Mouse (Mus musculus) thymus, adult 2 months (tissue): ENCODE results near the gene Rsc1a1. TPM values are rescaled to one million over a fixed set of nuclear protein-coding genes. Genes with fewer than 3 reads are reported as not detected.

ENCODE experiments used
- DNase-seq: peaks from one replicate; pipeline ENCODE4 v3.0.0; 2021
- H3K27ac ChIP-seq: fragments of 200-500 bp; 2 replicates; pipeline ENCODE4 v1.5.1; 2012; ENCODE audit warnings: low read length, control low read depth; ENCODE audit not compliant: control insufficient read depth, insufficient read depth
- H3K27me3 ChIP-seq: fragments of 200-500 bp; 2 replicates; pipeline ENCODE4 v1.6.1; 2012; ENCODE audit warnings: mild to moderate bottlenecking, low read length, moderate library complexity, mixed read lengths; ENCODE audit not compliant: control insufficient read depth, insufficient read depth
- H3K36me3 ChIP-seq: fragments of 200-500 bp; 2 replicates; pipeline ENCODE4 v1.6.1; 2012; ENCODE audit warnings: mild to moderate bottlenecking, low read length, moderate library complexity; ENCODE audit not compliant: control insufficient read depth, insufficient read depth
- H3K4me1 ChIP-seq: fragments of 200-500 bp; replicated peaks from 2 replicates; pipeline ENCODE4 v1.6.1; 2012; ENCODE audit warnings: low read length; ENCODE audit not compliant: control insufficient read depth, insufficient read depth
- H3K4me3 ChIP-seq: fragments of 200-500 bp; 2 replicates; pipeline ENCODE4 v1.5.1; 2012; ENCODE audit warnings: mild to moderate bottlenecking, low read length, control low read depth, moderate library complexity; ENCODE audit not compliant: control insufficient read depth, insufficient read depth
- CTCF ChIP-seq: fragments of 200-500 bp; IDR thresholded peaks from 2 replicates; pipeline ENCODE4 v1.5.1; 2012; ENCODE audit warnings: mild to moderate bottlenecking, control low read depth, low read length, moderate library complexity, borderline replicate concordance; ENCODE audit not compliant: control insufficient read depth, poor library complexity, insufficient read depth; ENCODE audit errors: extremely low read depth
- POLR2A ChIP-seq: fragments of 200-500 bp; IDR thresholded peaks from 2 replicates; pipeline ENCODE4 v1.6.1; 2012; ENCODE audit warnings: mild to moderate bottlenecking, low read length, control low read depth, moderate library complexity; ENCODE audit not compliant: control insufficient read depth, poor library complexity, insufficient read depth; ENCODE audit errors: extremely low read depth
- WGBS: fragments of 180-500 bp; shearing (Covaris S2); methylation state at CpG from one replicate; pipeline ENCODE4 v1.1.7; 2018; 5-methylcytosine and 5-hydroxymethylcytosine counted together
- polyA plus RNA-seq: library from polyadenylated mRNA; depleted of rRNA; stranded (reverse); fragments of >200 nt; gene quantifications from 2 replicates; pipeline ENCODE4 v1.2.3, GENCODE M21; 2012

The Rsc1a1 gene
- polyA plus RNA-seq, 1 experiment: 14.4 TPM

- 93% methylated on average over 4 of the region's 4 CpGs for WGBS
- H3K4me3 ChIP-seq: no peak overlapping the region
- no peak for TF ChIP-seq CTCF
- TF ChIP-seq POLR2A: no peak
Observed at GRCm38 (mm10) chr4:141659739-141660138, 25.7 kb downstream of the Rsc1a1 start.

GRCm38 (mm10) chr4:141658846-141659484, 26.4 kb downstream of the Rsc1a1 start:
- Histone ChIP-seq H3K27me3 (no peaks in the 10 kb centered on the region), H3K36me3 (no peaks in the 10 kb centered on the region), H3K4me1 (peaks cover 6% of the 10 kb centered on the region), H3K27ac (no peak overlapping the region), H3K4me3 (no peak overlapping the region)
- WGBS: 83% methylated on average over 6 of the region's 6 CpGs
- no peak for DNase-seq
- TF ChIP-seq POLR2A: no peak
- TF ChIP-seq CTCF: no peak

More at GRCm38 (mm10) chr4:141659739-141660138, 25.7 kb downstream of the Rsc1a1 start:
- no peaks in the 10 kb centered on the region for H3K27me3 ChIP-seq
- DNase-seq: no peak
- H3K36me3 ChIP-seq: no peaks in the 10 kb centered on the region
- peaks cover 12% of the 10 kb centered on the region for H3K4me1 ChIP-seq
- no peak overlapping the region for H3K27ac ChIP-seq

- TF ChIP-seq POLR2A: no peak
- 96% methylated on average over 8 of the region's 8 CpGs for WGBS
- H3K27me3 ChIP-seq: no peaks in the 10 kb centered on the region
- no peak overlapping the region for H3K4me3 ChIP-seq
- no peak overlapping the region for H3K27ac ChIP-seq
- H3K36me3 ChIP-seq: no peaks in the 10 kb centered on the region
- H3K4me1 ChIP-seq: no peaks in the 10 kb centered on the region; the same call in 1 of the 2 replicates
- DNase-seq: no peak
Observed at GRCm38 (mm10) chr4:141656932-141657331, 28.5 kb downstream of the Rsc1a1 start.

GRCm38 (mm10) chr4:141655908-141656608, 29.3 kb downstream of the Rsc1a1 start:
- no peaks in the 10 kb centered on the region for H3K27me3 ChIP-seq
- H3K27ac ChIP-seq: no peak overlapping the region
- no peak for DNase-seq
- H3K4me1 ChIP-seq: no peaks in the 10 kb centered on the region; the same call in 1 of the 2 replicates
- no peak overlapping the region for H3K4me3 ChIP-seq
- 71% methylated on average over 12 of the region's 12 CpGs for WGBS
- H3K36me3 ChIP-seq: no peaks in the 10 kb centered on the region
- TF ChIP-seq POLR2A: no peak
- no peak for TF ChIP-seq CTCF

- Histone ChIP-seq H3K36me3 (no peaks in the 10 kb centered on the region), H3K4me1 (no peaks in the 10 kb centered on the region; the same call in 1 of the 2 replicates), H3K4me3 (no peak overlapping the region), H3K27me3 (no peaks in the 10 kb centered on the region), H3K27ac (no peak overlapping the region)
- no peak for TF ChIP-seq CTCF
- no peak for TF ChIP-seq POLR2A
- 95% methylated on average over 6 of the region's 6 CpGs for WGBS
- no peak for DNase-seq
Observed at GRCm38 (mm10) chr4:141654509-141654908, 30.9 kb downstream of the Rsc1a1 start.

GRCm38 (mm10) chr4:141653813-141654212, 31.6 kb downstream of the Rsc1a1 start:
- Histone ChIP-seq H3K36me3 (no peaks in the 10 kb centered on the region), H3K4me1 (no peaks in the 10 kb centered on the region; the same call in 1 of the 2 replicates), H3K27ac (no peak overlapping the region), H3K4me3 (no peak overlapping the region), H3K27me3 (no peaks in the 10 kb centered on the region)
- TF ChIP-seq POLR2A (no peak), CTCF (no peak)
- WGBS: 96% methylated on average over 13 of the region's 13 CpGs
- DNase-seq: no peak

GRCm38 (mm10) chr4:141653044-141653443, 32.4 kb downstream of the Rsc1a1 start:
- 37% methylated on average over 8 of the region's 8 CpGs for WGBS
- H3K27ac ChIP-seq: no peak overlapping the region
- no peaks in the 10 kb centered on the region; the same call in 1 of the 2 replicates for H3K4me1 ChIP-seq
- H3K36me3 ChIP-seq: no peaks in the 10 kb centered on the region
- no peak for DNase-seq
- H3K4me3 ChIP-seq: no peak overlapping the region
- TF ChIP-seq POLR2A: no peak
- no peak for TF ChIP-seq CTCF
- H3K27me3 ChIP-seq: no peaks in the 10 kb centered on the region
